In the genomic region with DNA sequence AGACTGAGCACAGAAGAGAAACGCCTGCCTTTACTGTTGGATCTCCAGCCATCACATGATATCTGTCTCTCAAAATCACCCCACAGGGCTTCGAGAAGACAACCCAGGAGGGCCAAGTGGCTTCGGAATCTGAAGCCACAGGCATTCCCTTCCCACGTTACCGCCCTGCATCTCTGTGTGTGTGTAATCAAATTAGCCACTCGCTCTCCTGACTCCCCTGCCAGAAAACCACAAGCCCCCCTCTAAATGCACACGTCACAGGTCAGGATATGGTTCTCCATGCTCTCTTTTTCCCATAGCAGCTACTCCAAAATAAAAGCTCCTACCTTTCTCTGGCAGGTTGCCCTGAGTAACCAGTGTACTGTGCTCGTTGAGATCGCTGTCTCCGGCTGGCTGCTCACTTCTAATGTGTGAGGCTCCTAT, we compare ENCODE assay signal across 9 mouse cellular contexts. TPM values are rescaled to one million over a fixed set of nuclear protein-coding genes. Genes with fewer than 3 reads are reported as not detected.
DNase-seq lines count a peak whose midpoint lies in the region; ATAC-seq lines count a peak whose summit lies in the region.
"Had no signal": no experiment of that assay in that cellular context is flagged by ENCODE, and none has a peak within 500 bp of the region (broad histone marks: within the 10 kb centered on the region; RNA-seq: fewer than 3 reads in every experiment).

No protein-coding gene starts in this region.

- H3K4me2 ChIP-seq in neural tube, embryonic 11.5 days (ENCODE audit: low read depth): peak overlapping the region; percentile 19; the same call in 1 of the 2 replicates
- H3K4me2 ChIP-seq in hindbrain, embryonic 14.5 days (replicated peaks): peak overlapping the region; percentile 43
- peak overlapping the region; percentile 38 for H3K4me2 ChIP-seq in limb, embryonic 11.5 days (ENCODE audit: low read depth, severe bottlenecking)
- peak overlapping the region; percentile 55 for H3K4me2 ChIP-seq in neural tube, embryonic 15.5 days
- H3K4me2 ChIP-seq: liver, embryonic 13.5 days had no signal

- ATAC-seq in neural tube, embryonic 11.5 days (ENCODE audit: insufficient read depth, low FRiP score, low TSS enrichment): 0 out of 2 replicates have a peak, but pooled peaks have one; percentile 50
- ATAC-seq in hindbrain, embryonic 14.5 days (ENCODE audit: low FRiP score): peak; percentile 80
- ATAC-seq in limb, embryonic 11.5 days (ENCODE audit: insufficient number of reproducible peaks, low FRiP score, low TSS enrichment, low read depth): peak; percentile 93
- ATAC-seq in neural tube, embryonic 15.5 days (ENCODE audit: low FRiP score): peak; percentile 88

- H3K27ac ChIP-seq in neural tube, embryonic 11.5 days (ENCODE audit: low read depth, low read length): no peak overlapping the region
- H3K27ac ChIP-seq in hindbrain, embryonic 14.5 days: peak overlapping the region; percentile 56; the same call in 1 of the 2 replicates
- no peak overlapping the region for H3K27ac ChIP-seq in limb, embryonic 11.5 days (replicated peaks; ENCODE audit: low read depth, low read length)
- peak overlapping the region; percentile 75 for H3K27ac ChIP-seq in neural tube, embryonic 15.5 days (replicated peaks)
- H3K27ac ChIP-seq: liver, embryonic 13.5 days had no signal

- WGBS in neural tube, embryonic 11.5 days: 14% methylated on average over 10 of the region's 10 CpGs
- WGBS in hindbrain, embryonic 14.5 days: 12% methylated on average over 10 of the region's 10 CpGs
- WGBS in limb, embryonic 11.5 days: 10% methylated on average over 10 of the region's 10 CpGs
- 12% methylated on average over 10 of the region's 10 CpGs for WGBS in neural tube, embryonic 15.5 days

- H3K27me3 ChIP-seq in neural tube, embryonic 11.5 days (ENCODE audit: control insufficient read depth, insufficient read depth, low read length): no peaks in the 10 kb centered on the region
- no peaks in the 10 kb centered on the region for H3K27me3 ChIP-seq in hindbrain, embryonic 14.5 days (ENCODE audit: control insufficient read depth, insufficient read depth, low read length)
- no peaks in the 10 kb centered on the region; the same call in 1 of the 2 replicates for H3K27me3 ChIP-seq in limb, embryonic 11.5 days (ENCODE audit: control insufficient read depth, insufficient read depth, low read length)
- H3K27me3 ChIP-seq in neural tube, embryonic 15.5 days (replicated peaks): peaks cover 3% of the 10 kb centered on the region; the same call in 1 of the 2 replicates
- H3K27me3 ChIP-seq: liver, embryonic 13.5 days had no signal

- no peak overlapping the region for H3K9ac ChIP-seq in neural tube, embryonic 11.5 days (ENCODE audit: low read length)
- 0 out of 2 replicates have a peak overlapping the region, but pooled peaks have one; percentile 43 for H3K9ac ChIP-seq in hindbrain, embryonic 14.5 days
- H3K9ac ChIP-seq in limb, embryonic 11.5 days (ENCODE audit: low read length): no peak overlapping the region
- H3K9ac ChIP-seq in neural tube, embryonic 15.5 days (replicated peaks): 0 out of 2 replicates have a peak overlapping the region, but pooled peaks have one; percentile 23
- H3K9ac ChIP-seq: liver, embryonic 13.5 days had no signal

- no peaks in the 10 kb centered on the region for H3K4me1 ChIP-seq in neural tube, embryonic 11.5 days (ENCODE audit: control insufficient read depth, insufficient read depth, low read length)
- H3K4me1 ChIP-seq in hindbrain, embryonic 14.5 days (replicated peaks; ENCODE audit: control insufficient read depth, insufficient read depth, low read length): peaks cover 9% of the 10 kb centered on the region; the same call in 1 of the 2 replicates
- H3K4me1 ChIP-seq in limb, embryonic 11.5 days (ENCODE audit: control insufficient read depth, insufficient read depth, low read length): 0 out of 2 replicates have a peak, but pooled peaks cover 8% of the 10 kb centered on the region
- H3K4me1 ChIP-seq in neural tube, embryonic 15.5 days: peaks cover 22% of the 10 kb centered on the region
- H3K4me1 ChIP-seq: liver, embryonic 13.5 days had no signal

- DNase-seq in neural tube, embryonic 11.5 days (ENCODE audit: low spot score): peak; percentile 44
- DNase-seq in neural tube, embryonic 10.5 days (ENCODE audit: extremely low spot score, low spot score): no peak
- peak; percentile 33 for DNase-seq in embryo, embryonic 9.5 days (ENCODE audit: extremely low spot score)
- peak; percentile 79 for DNase-seq in hindbrain, embryonic 14.5 days (ENCODE audit: low spot score)
- DNase-seq in limb, embryonic 11.5 days (ENCODE audit: low spot score): peak; percentile 76
- DNase-seq in layer of hippocampus, adult 9-10 months (ENCODE audit: low spot score): no peak
- no peak for DNase-seq in gastrocnemius, postnatal 25 days
- DNase-seq: liver, embryonic 13.5 days had no signal

- no peak overlapping the region for H3K4me3 ChIP-seq in neural tube, embryonic 11.5 days (ENCODE audit: low read depth, low read length)
- peak overlapping the region; percentile 5; the same call in 1 of the 2 replicates for H3K4me3 ChIP-seq in hindbrain, embryonic 14.5 days (replicated peaks; ENCODE audit: low read length)
- H3K4me3 ChIP-seq in limb, embryonic 11.5 days (ENCODE audit: low read depth, low read length): no peak overlapping the region
- peak overlapping the region; percentile 22 for H3K4me3 ChIP-seq in neural tube, embryonic 15.5 days (replicated peaks)
- H3K4me3 ChIP-seq: liver, embryonic 13.5 days had no signal

- H3K36me3 ChIP-seq in neural tube, embryonic 11.5 days (ENCODE audit: control insufficient read depth, insufficient read depth, low read length): no peaks in the 10 kb centered on the region
- H3K36me3 ChIP-seq in hindbrain, embryonic 14.5 days (replicated peaks; ENCODE audit: control insufficient read depth, insufficient read depth): no peaks in the 10 kb centered on the region
- H3K36me3 ChIP-seq in limb, embryonic 11.5 days (ENCODE audit: control insufficient read depth, insufficient read depth, low read length): no peaks in the 10 kb centered on the region
- H3K36me3 ChIP-seq in neural tube, embryonic 15.5 days: no peaks in the 10 kb centered on the region
- H3K36me3 ChIP-seq: liver, embryonic 13.5 days had no signal

- H3K9me3 ChIP-seq in neural tube, embryonic 11.5 days (ENCODE audit: control insufficient read depth, low read length): no peaks in the 10 kb centered on the region
- H3K9me3 ChIP-seq in hindbrain, embryonic 14.5 days (ENCODE audit: control insufficient read depth, low read length): no peaks in the 10 kb centered on the region
- no peaks in the 10 kb centered on the region for H3K9me3 ChIP-seq in limb, embryonic 11.5 days (ENCODE audit: control insufficient read depth, low read length)
- H3K9me3 ChIP-seq in neural tube, embryonic 15.5 days (replicated peaks): no peaks in the 10 kb centered on the region

RNA-seq across cellular contexts. Expression of gene Gorasp2, which starts 32.0 kb away (rescaled TPM):
- 159 and 166 TPM in 2 replicates for polyA plus RNA-seq in neural tube, embryonic 11.5 days (2014; fragmentation: Nextera tagmentation; extraction: Ambion mirVana)
- polyA plus RNA-seq in hindbrain, embryonic 14.5 days (2014; fragmentation: Nextera tagmentation; extraction: Ambion mirVana): 137 and 146 TPM in 2 replicates
- polyA plus RNA-seq in limb, embryonic 11.5 days (2014; fragmentation: Nextera tagmentation; extraction: Ambion mirVana): 172 and 176 TPM in 2 replicates
- polyA plus RNA-seq in neural tube, embryonic 15.5 days (2015; fragmentation: Nextera tagmentation; extraction: Ambion mirVana): 127 and 143 TPM in 2 replicates
- total RNA-seq in gastrocnemius, postnatal 25 days (2021): 10 to 100 TPM; 64.5 to 65.5 TPM

RNA-seq across cellular contexts. Expression of gene Gm26558, which starts 32.6 kb away (rescaled TPM):
- 4.5 and 4.7 TPM in 2 replicates for polyA plus RNA-seq in neural tube, embryonic 11.5 days (2014; fragmentation: Nextera tagmentation; extraction: Ambion mirVana)
- 4.6 and 5.0 TPM in 2 replicates for polyA plus RNA-seq in hindbrain, embryonic 14.5 days (2014; fragmentation: Nextera tagmentation; extraction: Ambion mirVana)
- 4.6 and 5.8 TPM in 2 replicates for polyA plus RNA-seq in limb, embryonic 11.5 days (2014; fragmentation: Nextera tagmentation; extraction: Ambion mirVana)
- 4.2 and 4.5 TPM in 2 replicates for polyA plus RNA-seq in neural tube, embryonic 15.5 days (2015; fragmentation: Nextera tagmentation; extraction: Ambion mirVana)
- not detected for total RNA-seq in gastrocnemius, postnatal 25 days (2021)

Comparison
In these comparisons a context has a peak if more than half of its experiments do, and no peak if none do; other contexts are left out.
1. DNase-seq: peak in neural tube, embryonic 11.5 days (single experiment), embryo, embryonic 9.5 days (single experiment), hindbrain, embryonic 14.5 days (single experiment) and limb, embryonic 11.5 days (single experiment); none in neural tube, embryonic 10.5 days (single experiment), layer of hippocampus, adult 9-10 months (single experiment) and gastrocnemius, postnatal 25 days (single experiment).
2. H3K27ac ChIP-seq: peak in hindbrain, embryonic 14.5 days (single experiment) and neural tube, embryonic 15.5 days (single experiment); none in neural tube, embryonic 11.5 days (single experiment) and limb, embryonic 11.5 days (single experiment).
3. H3K4me3 ChIP-seq: peak in hindbrain, embryonic 14.5 days (single experiment) and neural tube, embryonic 15.5 days (single experiment); none in neural tube, embryonic 11.5 days (single experiment) and limb, embryonic 11.5 days (single experiment).
4. H3K9ac ChIP-seq: peak in hindbrain, embryonic 14.5 days (single experiment) and neural tube, embryonic 15.5 days (single experiment); none in neural tube, embryonic 11.5 days (single experiment) and limb, embryonic 11.5 days (single experiment).
5. Peak in every context shown above with its lines, with median percentiles within 50 percentile points of each other: ATAC-seq and H3K4me2 ChIP-seq.